8 mouse cellular contexts compared by ENCODE assay signal in the genomic region with DNA sequence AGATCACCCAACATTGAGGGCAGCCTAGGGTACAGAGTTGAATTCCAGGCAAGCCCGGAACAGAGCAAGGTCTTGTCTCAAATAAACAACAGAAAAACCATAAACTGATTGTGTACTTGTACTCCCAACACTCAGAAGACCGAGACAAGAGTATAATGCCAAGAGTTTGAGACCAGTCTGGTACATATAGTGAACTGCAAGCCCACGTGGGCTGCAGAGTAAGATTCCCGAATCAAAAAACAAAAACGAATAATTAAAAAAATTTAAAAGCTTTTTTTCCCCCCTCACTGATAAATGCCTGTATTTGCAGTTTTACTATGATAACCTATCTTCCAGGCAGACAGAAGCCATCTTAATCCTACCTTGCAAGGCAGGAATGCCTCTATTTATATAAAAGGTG. TPM values are rescaled to one million over a fixed set of nuclear protein-coding genes. Genes with fewer than 3 reads are reported as not detected.
A peak's percentile ranks its signal among the peaks of the same experiment; 100 is the strongest.
DNase-seq lines count a peak whose midpoint lies in the region; ATAC-seq lines count a peak whose summit lies in the region.

No protein-coding gene starts in this region.

- peaks cover 9% of the 10 kb centered on the region for H3K4me1 ChIP-seq in lung, embryonic 15.5 days
- H3K4me1 ChIP-seq in embryonic facial prominence, embryonic 14.5 days (ENCODE audit: control insufficient read depth, insufficient read depth, low read length) = peaks cover 7% of the 10 kb centered on the region
- H3K4me1 ChIP-seq in intestine, embryonic 16.5 days (ENCODE audit: control insufficient read depth, insufficient read depth, low read length) = peaks cover 5% of the 10 kb centered on the region
- H3K4me1 ChIP-seq in neural tube, embryonic 13.5 days (replicated peaks) = peaks cover 11% of the 10 kb centered on the region

- no peaks in the 10 kb centered on the region for H3K27me3 ChIP-seq in lung, embryonic 15.5 days
- no peaks in the 10 kb centered on the region for H3K27me3 ChIP-seq in embryonic facial prominence, embryonic 14.5 days (replicated peaks; ENCODE audit: control insufficient read depth, insufficient read depth, low read length)
- H3K27me3 ChIP-seq in intestine, embryonic 16.5 days (replicated peaks; ENCODE audit: control insufficient read depth, insufficient read depth, low read length) = no peaks in the 10 kb centered on the region
- H3K27me3 ChIP-seq in neural tube, embryonic 13.5 days = no peaks in the 10 kb centered on the region

- H3K36me3 ChIP-seq in lung, embryonic 15.5 days = peaks cover 7% of the 10 kb centered on the region; the same call in 1 of the 2 replicates
- 0 out of 2 replicates have a peak, but pooled peaks cover 5% of the 10 kb centered on the region for H3K36me3 ChIP-seq in embryonic facial prominence, embryonic 14.5 days (ENCODE audit: control insufficient read depth, insufficient read depth, low read length)
- peaks cover 4% of the 10 kb centered on the region; the same call in 1 of the 2 replicates for H3K36me3 ChIP-seq in intestine, embryonic 16.5 days (ENCODE audit: control insufficient read depth, insufficient read depth, low read length)
- H3K36me3 ChIP-seq in neural tube, embryonic 13.5 days = peaks cover 4% of the 10 kb centered on the region; the same call in 1 of the 2 replicates

- H3K9ac ChIP-seq in lung, embryonic 15.5 days = peak overlapping the region; percentile 56
- H3K9ac ChIP-seq in embryonic facial prominence, embryonic 14.5 days (ENCODE audit: low read depth, low read length) = peak overlapping the region; percentile 67
- H3K9ac ChIP-seq in intestine, embryonic 16.5 days (ENCODE audit: low read depth, low read length) = peak overlapping the region; percentile 72
- H3K9ac ChIP-seq in neural tube, embryonic 13.5 days = peak overlapping the region; percentile 65

- 23% methylated on average over 5 of the region's 5 CpGs for WGBS in lung, embryonic 15.5 days
- WGBS in embryonic facial prominence, embryonic 14.5 days = 35% methylated on average over 5 of the region's 5 CpGs
- 21% methylated on average over 5 of the region's 5 CpGs for WGBS in intestine, embryonic 16.5 days
- 36% methylated on average over 5 of the region's 5 CpGs for WGBS in neural tube, embryonic 13.5 days

- peak overlapping the region; percentile 87 for H3K27ac ChIP-seq in lung, embryonic 15.5 days
- H3K27ac ChIP-seq in embryonic facial prominence, embryonic 14.5 days (replicated peaks; ENCODE audit: low read depth, low read length) = peak overlapping the region; percentile 84
- peak overlapping the region; percentile 85 for H3K27ac ChIP-seq in intestine, embryonic 16.5 days (ENCODE audit: low read length)
- no peak overlapping the region for H3K27ac ChIP-seq in neural tube, embryonic 13.5 days (replicated peaks)

- peak overlapping the region; percentile 78 for H3K4me2 ChIP-seq in lung, embryonic 15.5 days
- H3K4me2 ChIP-seq in embryonic facial prominence, embryonic 14.5 days (ENCODE audit: low read depth, low read length) = peak overlapping the region; percentile 72
- peak overlapping the region; percentile 75 for H3K4me2 ChIP-seq in intestine, embryonic 16.5 days (ENCODE audit: low read depth, low read length)
- H3K4me2 ChIP-seq in neural tube, embryonic 13.5 days = peak overlapping the region; percentile 86

- no peak for ATAC-seq in lung, embryonic 15.5 days (ENCODE audit: borderline replicate concordance, extremely low read depth, low FRiP score, low TSS enrichment)
- ATAC-seq in embryonic facial prominence, embryonic 14.5 days (ENCODE audit: low read depth) = no peak
- no peak for ATAC-seq in intestine, embryonic 16.5 days
- ATAC-seq in neural tube, embryonic 13.5 days (ENCODE audit: low read depth) = no peak

- peak overlapping the region; percentile 58 for H3K4me3 ChIP-seq in lung, embryonic 15.5 days
- H3K4me3 ChIP-seq in embryonic facial prominence, embryonic 14.5 days (ENCODE audit: low read depth, low read length) = peak overlapping the region; percentile 52
- H3K4me3 ChIP-seq in intestine, embryonic 16.5 days (ENCODE audit: low read length) = peak overlapping the region; percentile 75
- peak overlapping the region; percentile 53 for H3K4me3 ChIP-seq in neural tube, embryonic 13.5 days

- no peak for DNase-seq in lung, adult 18-20 months
- no peak for DNase-seq in embryonic facial prominence, embryonic 14.5 days (ENCODE audit: low spot score)
- no peak for DNase-seq in gastrocnemius, adult 18-20 months (ENCODE audit: low spot score)
- DNase-seq in layer of hippocampus, postnatal 10 days (ENCODE audit: low spot score in 2 of 2) = no peak
- DNase-seq in adrenal gland, adult 18-20 months (ENCODE audit: low spot score in 2 of 2) = no peak

- no peaks in the 10 kb centered on the region for H3K9me3 ChIP-seq in lung, embryonic 15.5 days
- H3K9me3 ChIP-seq in embryonic facial prominence, embryonic 14.5 days (ENCODE audit: control insufficient read depth, low read length) = no peaks in the 10 kb centered on the region
- H3K9me3 ChIP-seq in intestine, embryonic 16.5 days (ENCODE audit: control insufficient read depth, low read length) = no peaks in the 10 kb centered on the region
- no peaks in the 10 kb centered on the region for H3K9me3 ChIP-seq in neural tube, embryonic 13.5 days

RNA-seq across cellular contexts. Expression of a gene that starts 7.4 kb away (rescaled TPM):
- 39.6 and 45.2 TPM in 2 replicates for polyA plus RNA-seq in lung, embryonic 15.5 days (2015; fragmentation: Nextera tagmentation; extraction: Ambion mirVana)
- 41.9 and 47.7 TPM in 2 replicates for polyA plus RNA-seq in embryonic facial prominence, embryonic 14.5 days (2014; fragmentation: Nextera tagmentation; extraction: Ambion mirVana)
- 30.1 and 31.1 TPM in 2 replicates for polyA plus RNA-seq in intestine, embryonic 16.5 days (2015; fragmentation: Nextera tagmentation; extraction: Ambion mirVana)
- 34.7 and 36.6 TPM in 2 replicates for polyA plus RNA-seq in neural tube, embryonic 13.5 days (2015; fragmentation: Nextera tagmentation; extraction: Ambion mirVana)
- 10 to 100 TPM; 18.3 to 20.4 TPM for total RNA-seq in gastrocnemius, adult 18-20 months (2021)
- 10 to 100 TPM; 34.2 to 39.2 TPM for total RNA-seq in layer of hippocampus, postnatal 10 days (2021)
- 10 to 100 TPM; 39.0 to 48.5 TPM for total RNA-seq in adrenal gland, adult 18-20 months (2021)

RNA-seq across cellular contexts. Expression of a gene that starts 7.7 kb away (rescaled TPM):
- polyA plus RNA-seq in lung, embryonic 15.5 days (2015; fragmentation: Nextera tagmentation; extraction: Ambion mirVana) = 25.4 and 26.6 TPM in 2 replicates
- 17.6 and 22.7 TPM in 2 replicates for polyA plus RNA-seq in embryonic facial prominence, embryonic 14.5 days (2014; fragmentation: Nextera tagmentation; extraction: Ambion mirVana)
- polyA plus RNA-seq in intestine, embryonic 16.5 days (2015; fragmentation: Nextera tagmentation; extraction: Ambion mirVana) = 17.4 and 18.4 TPM in 2 replicates
- polyA plus RNA-seq in neural tube, embryonic 13.5 days (2015; fragmentation: Nextera tagmentation; extraction: Ambion mirVana) = 11.5 and 12.8 TPM in 2 replicates
- 1 to 10 TPM; 2.5 to 2.7 TPM for total RNA-seq in gastrocnemius, adult 18-20 months (2021)
- total RNA-seq in layer of hippocampus, postnatal 10 days (2021) = 1 to 10 TPM; 8.3 to 8.4 TPM
- total RNA-seq in adrenal gland, adult 18-20 months (2021) = 1 to 10 TPM; 5.3 to 6.1 TPM
